Mouse (Mus musculus) small intestine, adult 2 months (tissue): Measurements from ENCODE around the gene Gm15737.

Source experiments
- CTCF ChIP-seq: fragments of 200-500 bp; IDR thresholded peaks from 2 replicates; pipeline ENCODE4 v1.5.1; 2012; ENCODE audit warnings: low read depth, mild to moderate bottlenecking, control low read depth, inconsistent platforms, low read length, moderate library complexity, mixed read lengths; ENCODE audit not compliant: insufficient replicate concordance, insufficient read length; ENCODE audit errors: extremely low read depth
- POLR2A ChIP-seq: fragments of 200-500 bp; IDR thresholded peaks from 2 replicates; pipeline ENCODE4 v1.6.1; 2012; ENCODE audit warnings: low read depth, mild to moderate bottlenecking, control low read depth, inconsistent platforms, low read length, moderate library complexity

GRCm38 (mm10) chr6:92904491-92904890 lies 35.3 kb downstream of the Gm15737 start:
- TF ChIP-seq CTCF, result no peak
- TF ChIP-seq POLR2A, result no peak
